Mouse (Mus musculus) spleen, postnatal 36 days (tissue): ENCODE measurements around the gene Nol11.
"Not testable (repeated sequence)": the region's sequence is repeated elsewhere in the genome, so short reads cannot be mapped to it uniquely, and the experiment has no call there.

Experiments used
- DNase-seq, 2 experiments: peaks; one replicate each; pipeline ENCODE4 v3.0.0; 2022; ENCODE audit warnings: low spot score in 2 of 2, mixed read lengths in 1 of 2

Gene Nol11

DNA sequence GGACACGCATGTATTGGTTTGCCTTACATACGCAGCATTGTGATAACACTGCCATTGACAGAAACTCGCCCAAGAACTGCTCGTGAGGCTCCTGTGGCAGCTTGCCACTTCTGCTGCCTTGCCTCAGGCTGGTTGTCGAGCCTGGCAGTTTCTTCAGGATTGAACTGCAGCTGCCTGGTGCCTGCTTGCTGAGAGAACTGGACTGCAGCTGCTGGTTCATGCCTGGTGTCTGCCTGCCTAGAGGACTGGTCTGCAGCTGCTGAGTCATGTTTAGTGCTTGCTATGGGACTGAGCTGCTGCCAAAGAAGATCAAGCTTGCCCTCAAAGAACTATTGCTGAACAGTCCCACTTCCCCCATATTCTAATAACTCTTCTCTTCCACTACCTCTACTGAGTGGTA is 33.9 kb downstream of the Nol11 start:
- no peak for DNase-seq

DNA sequence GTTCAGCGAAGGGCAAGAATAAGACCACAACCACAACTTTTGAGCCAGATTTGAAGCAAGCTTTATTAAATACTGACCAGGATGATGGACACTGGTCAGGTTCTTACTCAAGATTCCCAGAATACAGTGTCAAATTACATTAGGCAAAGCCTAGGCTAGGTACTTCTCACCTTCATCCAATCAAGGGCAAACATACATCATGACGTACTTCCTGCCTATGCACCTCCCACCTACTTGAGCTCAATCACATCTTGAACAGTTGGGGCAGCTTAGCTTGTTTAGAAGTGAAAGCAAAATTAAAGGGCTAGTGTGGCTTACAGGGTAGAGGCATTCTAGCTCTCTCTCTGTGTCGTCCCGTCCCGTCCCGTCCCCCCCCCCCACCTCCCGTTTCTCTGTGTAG is 34.8 kb downstream of the Nol11 start:
- DNase-seq = no peak

DNA sequence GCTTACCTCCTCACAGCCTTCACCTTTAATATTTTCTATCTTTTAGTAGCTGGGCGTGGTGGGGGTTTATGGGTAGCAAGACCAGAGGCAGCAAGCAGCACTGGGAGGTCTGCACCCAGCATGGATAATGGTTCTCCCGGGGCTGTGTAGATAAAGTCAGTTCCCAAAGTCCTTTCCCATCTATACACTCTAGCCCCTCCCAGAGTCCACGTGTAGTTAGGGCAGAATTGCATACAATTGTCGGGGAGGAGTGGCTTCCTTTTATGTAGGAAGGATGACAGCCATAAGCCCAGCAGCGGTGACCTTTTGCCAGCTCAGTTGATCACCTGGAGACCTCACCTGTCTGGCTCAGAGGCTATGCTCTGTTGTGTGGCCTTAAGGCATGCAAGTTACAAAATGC is 35.5 kb downstream of the Nol11 start:
- DNase-seq = no peak

DNA sequence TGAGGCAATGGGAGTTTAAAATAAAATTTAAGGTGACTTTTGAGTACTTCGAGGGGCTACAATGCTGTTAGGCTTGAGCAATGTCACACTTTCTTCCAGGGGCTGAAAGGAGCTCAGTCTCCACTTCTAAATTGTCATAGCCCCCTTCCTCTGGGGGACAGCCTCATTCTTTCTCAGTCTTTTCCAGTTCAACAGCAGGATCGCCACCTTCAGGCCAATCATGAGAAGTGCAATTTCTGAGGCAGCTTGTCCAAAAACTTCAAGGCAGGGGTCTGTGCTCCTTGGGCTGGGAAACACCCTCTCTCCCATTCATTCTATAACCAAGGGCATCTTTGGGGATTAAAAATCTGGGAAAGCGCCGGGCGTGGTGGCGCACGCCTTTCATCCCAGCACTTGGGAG is 37.4 kb downstream of the Nol11 start:
- peak; percentile 21 to 35 for DNase-seq

DNA sequence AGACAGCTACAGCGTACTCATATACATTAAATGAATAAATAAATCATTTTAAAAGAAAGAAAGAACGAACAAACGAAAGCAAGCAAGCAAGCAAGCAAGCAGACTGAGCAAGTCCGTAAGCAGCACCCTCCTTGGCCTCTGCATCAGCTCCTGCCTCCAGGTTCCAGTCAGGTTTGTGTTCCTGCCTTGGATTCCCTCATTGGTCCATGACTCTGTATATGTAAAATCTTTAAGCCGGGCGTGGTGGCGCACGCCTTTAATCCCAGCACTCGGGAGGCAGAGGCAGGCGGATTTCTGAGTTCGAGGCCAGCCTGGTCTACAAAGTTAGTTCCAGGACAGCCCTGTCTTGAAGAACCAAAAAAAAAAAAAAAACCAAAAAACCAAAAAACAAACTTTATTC is 45.2 kb downstream of the Nol11 start:
- not testable (repeated sequence) for DNase-seq

DNA sequence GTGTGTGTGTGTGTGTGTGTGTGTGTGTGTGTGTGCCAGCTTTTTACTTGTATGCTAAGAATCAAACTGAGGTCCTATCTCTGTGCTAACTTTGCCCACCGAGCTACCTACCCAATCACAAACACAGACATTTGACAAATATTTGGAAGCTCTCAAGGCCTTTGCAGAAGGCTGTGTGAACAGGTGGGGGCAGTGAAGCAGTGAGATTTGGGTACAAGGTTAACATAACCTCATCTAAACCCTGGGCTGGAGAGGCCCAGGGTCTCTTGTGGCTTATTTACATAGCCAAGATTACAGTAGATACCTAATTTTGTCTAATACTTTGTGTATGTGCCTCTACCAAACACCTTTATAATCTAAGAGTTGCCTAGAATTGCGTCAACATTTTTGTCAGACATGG is 46.8 kb downstream of the Nol11 start:
- peak; percentile 26 to 45 for DNase-seq

DNA sequence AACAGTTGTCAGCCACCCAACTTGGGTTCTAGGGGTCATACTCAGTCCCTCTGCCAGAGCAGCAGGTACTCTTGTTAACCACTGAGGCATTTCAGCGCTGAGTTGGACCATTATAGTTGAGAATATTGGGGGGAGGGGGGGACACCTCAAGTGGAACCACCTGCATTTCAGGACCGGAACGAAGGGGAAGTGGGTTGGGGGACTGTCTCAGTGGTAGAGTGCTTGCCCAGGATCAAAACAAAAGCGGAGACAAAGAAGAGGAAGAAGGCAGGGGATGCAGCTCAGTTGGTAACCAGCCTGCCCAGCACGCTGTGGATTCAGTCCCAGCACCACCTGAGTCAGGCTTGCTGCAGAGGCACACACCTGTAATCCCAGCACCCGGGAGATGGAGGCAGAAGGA is 48.4 kb downstream of the Nol11 start:
- DNase-seq = peak; percentile 74 to 77

DNA sequence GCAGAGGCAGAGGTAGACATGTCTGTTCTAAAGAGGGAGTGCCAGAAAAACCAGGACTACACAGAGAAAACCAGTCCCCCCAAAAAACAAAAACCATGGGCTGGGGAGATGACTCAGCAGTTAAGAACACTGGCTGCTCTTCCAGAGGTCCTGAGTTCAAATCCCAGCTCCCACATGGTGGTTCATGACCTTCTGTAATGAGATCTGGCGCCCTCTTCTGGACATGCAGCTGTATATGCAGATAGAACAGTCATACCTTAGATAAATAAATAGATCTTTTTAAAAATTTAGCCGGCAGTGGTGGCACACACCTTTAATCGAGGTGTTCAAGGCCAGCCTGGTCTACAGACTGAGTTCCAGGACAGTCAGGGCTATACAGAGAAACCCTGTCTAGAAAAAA is 50.5 kb downstream of the Nol11 start:
- peak; percentile 26 to 53 for DNase-seq

DNA sequence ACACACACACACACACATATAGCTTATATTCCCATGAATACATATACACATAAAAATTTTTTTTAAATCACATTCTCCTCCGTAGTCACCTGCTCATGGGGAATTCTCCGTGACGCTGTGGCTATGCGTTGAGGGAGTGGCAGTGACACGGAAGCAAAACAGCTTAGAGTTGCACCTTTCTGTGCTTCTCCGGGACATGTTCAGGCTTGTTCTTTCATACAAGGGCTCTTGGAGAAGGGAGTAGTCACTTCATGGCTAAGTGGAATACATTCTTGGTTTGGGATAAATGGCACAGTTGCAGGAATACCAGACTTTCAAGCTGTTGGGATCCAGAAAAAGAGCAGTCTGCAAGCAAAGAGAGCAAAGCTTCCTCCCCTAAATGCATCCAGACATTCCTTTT is 51.6 kb downstream of the Nol11 start:
- no peak for DNase-seq

DNA sequence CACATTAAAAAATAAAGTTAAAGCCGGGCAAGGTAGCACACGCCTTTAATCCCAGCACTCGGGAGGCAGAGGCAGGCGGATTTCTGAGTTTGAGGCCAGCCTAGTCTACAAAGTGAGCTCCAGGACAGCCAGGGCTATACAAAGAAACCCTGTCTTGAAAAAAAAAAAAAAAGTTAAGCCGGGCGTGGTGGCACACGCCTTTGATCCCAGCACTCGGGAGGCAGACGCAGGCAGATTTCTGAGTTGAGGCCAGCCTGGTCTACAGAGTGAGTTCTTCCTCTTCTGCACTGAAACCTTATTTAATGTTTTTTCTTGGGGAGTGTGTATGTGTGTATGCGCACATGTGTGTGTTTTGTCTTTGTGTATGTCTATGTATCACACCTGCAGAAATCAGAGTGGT is 52.7 kb downstream of the Nol11 start:
- not testable (repeated sequence) for DNase-seq

DNA sequence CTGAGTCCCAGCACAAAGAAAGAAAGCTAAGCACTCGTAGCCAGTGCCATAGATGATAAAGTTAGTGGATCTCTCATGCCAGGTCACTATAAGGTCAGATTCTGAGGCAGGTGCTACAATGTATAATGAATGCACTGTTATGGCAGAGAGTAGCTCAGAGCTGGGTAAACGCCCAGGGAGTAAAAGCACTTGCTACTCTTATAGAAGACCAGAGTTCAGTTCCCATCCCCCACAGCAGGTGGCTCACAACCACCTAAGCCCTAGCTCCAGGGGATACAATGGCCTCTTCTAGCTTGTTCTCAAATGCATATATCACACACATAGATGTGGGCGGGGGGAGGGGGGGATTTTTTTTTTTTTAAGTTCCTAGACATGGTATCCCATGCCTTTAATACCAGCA is 53.4 kb downstream of the Nol11 start:
- DNase-seq = no peak

DNA sequence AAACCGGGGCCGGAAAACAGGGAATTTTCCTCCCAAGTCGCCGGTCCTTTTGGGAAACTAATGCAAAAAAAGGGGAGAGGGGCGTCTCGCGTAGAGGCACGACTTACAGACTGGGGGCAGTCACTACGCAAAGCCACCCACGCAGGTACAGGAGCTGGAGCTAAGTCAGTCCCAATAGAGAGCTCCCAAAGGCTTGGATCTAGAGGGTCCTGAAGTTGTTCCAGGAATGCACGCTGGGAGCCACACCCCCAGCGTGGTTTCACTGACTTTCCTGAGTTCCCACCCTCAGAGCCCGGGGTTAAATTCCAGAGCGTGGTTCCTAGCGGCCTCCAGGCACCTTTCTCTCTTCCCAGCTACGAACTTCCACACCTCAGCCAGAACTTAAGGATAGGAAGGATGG is 56.8 kb downstream of the Nol11 start:
- DNase-seq = no peak

DNA sequence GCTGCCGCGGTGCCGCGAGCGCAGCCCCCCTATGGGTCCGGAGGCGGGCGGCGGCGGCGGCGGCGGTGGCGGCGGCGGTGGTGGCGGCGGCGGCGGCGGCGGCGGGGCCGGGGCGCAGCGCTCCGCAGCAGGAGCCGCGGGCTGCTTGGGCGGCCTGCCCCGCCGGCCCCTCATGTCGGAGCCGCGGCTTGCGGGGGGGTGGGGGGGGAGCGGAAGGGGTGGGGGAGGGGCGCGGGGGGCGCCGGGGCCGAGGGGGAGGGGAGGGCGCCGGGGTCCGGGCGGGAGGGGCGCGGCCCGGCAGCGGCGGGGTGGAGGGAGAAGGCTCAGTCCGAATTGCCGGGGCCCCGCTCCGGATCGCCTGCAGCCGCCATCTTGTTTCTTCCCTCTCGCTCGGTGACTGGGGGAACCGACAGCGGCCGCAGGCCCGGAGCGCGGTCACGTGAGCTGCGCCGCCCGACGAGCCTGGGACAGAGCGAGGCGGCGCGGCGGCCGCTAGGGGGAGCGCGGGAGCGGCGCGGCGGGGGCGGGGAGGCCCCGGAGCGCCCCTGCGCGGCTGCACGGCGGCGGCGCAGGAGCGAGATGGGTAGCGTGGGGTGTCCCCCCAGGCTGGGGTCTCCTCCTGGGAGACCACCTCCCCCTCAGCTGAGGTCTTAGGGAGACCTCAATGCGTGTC is 57.3 kb downstream of the Nol11 start, which contains the start of gene Bptf:
TSS of gene Bptf (minus strand) at position 379 of the 673 bp plus-strand sequence.
- DNase-seq = peak; percentile 89 to 91

DNA sequence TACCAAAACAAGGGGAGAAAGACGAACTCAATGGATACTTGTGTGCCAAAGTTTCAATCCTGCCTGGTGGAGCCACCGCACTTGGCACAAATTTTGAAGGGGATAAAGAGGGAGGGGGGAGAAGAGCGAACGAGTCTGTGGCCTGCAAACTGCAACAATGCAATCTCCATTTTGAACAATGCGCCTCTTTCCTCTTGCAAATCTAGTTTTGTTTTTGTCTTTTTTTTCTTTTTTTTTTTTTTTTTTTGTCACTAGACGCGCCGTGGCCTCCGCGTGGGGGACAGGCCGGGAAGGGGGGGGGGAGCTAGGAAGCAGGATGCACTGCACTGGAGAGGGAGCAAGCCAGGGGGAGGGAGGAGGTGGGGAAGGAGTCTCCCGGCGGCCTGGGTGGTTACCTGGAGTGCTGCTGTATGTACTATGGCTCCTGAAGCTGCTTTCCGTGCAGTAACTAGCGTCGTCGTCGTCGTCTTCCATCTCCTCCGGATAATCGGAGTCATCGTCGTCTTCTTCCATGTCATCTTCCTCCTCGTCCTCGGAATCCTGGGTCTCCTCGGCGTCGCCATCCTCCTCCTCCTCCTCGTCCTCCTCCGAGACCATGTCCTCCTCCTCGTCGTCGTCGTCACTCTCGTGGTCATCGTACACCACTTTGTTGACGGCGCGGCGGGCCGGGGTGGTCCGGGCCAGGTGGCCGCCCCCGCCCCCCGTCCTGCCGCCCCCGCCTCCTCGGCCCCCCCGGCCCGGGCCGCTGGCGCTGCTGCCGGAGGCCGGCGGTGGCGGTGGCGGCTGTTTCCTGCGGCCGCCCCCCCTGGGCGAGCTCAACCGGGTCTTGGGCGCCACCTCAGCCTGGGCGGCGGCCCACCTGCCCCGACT is 58.1 kb downstream of the Nol11 start:
- peak; percentile 66 to 73 for DNase-seq

DNA sequence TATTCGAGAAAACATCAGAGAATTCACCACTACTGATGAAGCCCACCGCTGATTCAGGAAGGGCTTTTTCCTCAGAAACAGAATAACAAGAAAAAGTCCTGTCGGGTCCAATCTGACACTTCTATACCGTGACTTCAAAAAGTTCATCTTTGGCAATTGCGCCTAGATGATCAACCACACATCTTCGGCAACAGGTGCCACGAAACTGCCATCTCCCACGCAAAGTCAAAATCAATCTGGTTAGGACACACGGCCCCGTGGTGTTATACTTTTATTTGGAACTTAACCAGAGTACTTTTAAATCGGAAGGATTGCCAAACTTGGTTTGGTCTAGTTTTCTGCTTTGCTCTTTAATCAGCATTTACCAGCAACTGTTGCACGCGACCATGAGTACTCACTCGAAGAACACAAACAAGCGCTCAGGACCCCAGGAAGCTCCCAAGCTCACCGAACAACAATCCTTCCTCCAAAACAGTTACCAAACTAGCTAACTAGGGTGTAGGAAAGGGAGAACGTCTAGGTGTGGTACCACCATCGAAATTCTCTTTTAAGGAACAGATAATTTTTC is 58.9 kb downstream of the Nol11 start:
- DNase-seq = no peak

DNA sequence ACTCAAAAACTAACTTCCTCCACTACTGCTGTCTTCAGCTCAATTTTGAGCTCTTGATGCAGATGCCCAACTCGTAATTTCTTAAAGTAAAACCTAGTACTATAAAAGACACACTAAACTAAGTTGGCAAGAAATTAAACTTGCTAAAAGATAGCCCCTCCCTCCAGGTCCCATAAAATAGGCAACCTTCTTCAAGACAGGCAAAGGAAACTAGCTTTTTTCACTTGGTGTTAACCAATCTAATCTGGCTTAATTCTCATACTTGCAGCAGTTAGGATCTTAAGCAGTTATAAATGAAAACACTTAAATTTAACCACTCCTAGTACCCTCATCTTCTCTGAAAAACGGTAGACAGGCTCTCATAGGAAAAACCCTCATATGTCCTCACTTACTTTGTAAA is 59.5 kb downstream of the Nol11 start:
- DNase-seq = no peak

DNA sequence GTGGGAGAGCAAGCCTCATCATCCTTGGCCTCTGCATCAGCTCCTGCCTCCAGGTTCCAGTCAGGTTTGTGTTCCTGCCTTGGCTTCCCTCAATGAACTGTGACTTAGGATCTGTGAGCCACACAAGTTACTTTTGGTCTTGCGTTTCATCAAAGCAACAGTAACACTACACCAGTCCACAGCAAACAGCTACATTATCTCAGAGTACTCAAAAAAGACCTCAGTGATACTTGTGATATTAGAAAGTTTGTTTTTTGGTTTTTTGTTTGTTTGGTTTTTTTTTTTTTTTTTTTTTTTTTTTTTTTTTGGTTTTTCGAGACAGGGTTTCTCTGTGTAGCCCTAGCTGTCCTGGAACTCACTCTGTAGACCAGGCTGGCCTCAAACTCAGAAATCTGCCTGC is 62.5 kb downstream of the Nol11 start:
- not testable (repeated sequence) for DNase-seq

DNA sequence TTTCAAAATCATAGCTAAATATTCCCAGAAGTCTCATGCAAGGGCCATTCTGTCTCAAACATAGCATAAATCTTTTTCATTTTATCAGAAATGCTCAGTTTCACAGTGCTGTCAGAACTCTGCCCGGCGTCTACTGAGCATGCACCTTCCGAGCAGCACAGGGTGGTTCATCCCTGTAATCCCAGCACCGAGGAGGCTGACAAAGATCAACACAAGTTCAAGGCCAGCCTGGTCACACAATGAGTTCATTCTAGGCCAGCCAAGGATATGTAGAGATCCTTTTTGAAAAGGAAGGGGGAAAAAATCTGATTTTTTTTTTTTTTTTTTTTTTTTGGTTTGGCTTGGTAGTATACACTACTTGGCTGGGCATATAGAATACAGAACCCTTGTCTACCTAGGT is 64.2 kb downstream of the Nol11 start:
- no peak for DNase-seq

DNA sequence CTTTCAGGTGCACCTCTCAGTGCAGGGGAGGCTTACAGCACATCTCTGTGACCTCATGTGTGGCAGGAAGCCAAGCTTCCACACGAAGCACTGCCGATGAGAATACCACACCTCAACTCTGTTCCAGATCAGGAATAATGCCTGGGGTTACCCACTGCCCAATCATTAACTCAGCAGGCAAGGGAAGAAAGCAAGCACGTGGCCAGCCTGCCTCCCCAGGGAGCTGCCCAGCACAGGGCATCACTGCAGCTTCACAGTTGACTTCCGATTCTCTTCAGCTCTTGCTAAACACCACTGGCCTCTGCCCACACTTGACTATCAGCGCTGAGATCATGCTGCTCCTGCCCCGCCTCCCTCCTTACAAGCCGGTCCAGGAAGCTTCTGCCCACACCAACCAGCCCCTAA is 64.9 kb downstream of the Nol11 start:
- DNase-seq = peak; percentile 75 to 80

DNA sequence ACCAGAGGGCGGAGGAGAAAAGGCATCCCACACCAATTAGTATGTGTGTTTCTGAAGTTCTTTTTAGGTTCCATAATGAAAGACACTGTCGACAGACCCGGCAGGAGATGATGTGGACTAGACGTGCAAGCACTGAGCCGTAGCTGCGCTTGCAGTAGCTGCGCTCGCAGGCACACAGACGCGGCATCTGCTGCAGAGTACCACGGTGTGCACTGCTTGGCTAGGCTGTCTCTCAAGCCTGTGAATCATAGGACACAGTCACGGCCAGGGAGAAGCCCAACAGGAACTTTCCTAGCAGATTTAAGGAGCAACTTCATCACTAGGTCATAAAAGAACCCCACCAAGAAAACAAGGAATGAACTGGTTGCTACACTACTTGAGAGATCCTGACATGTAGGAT is 71.4 kb downstream of the Nol11 start:
- DNase-seq = no peak
